Mouse (Mus musculus) monocyte, adult 2 months (primary cell): ENCODE measurements around the gene Bcas2.
"Not testable (repeated sequence)": the region's sequence is repeated elsewhere in the genome, so short reads cannot be mapped to it uniquely, and the experiment has no call there.

Experiments used
- DNase-seq, 2 experiments: peaks; one replicate each; pipeline ENCODE4 v3.0.0; 2022; ENCODE audit warnings: low spot score in 2 of 2, low read depth in 1 of 2

Gene Bcas2

DNA sequence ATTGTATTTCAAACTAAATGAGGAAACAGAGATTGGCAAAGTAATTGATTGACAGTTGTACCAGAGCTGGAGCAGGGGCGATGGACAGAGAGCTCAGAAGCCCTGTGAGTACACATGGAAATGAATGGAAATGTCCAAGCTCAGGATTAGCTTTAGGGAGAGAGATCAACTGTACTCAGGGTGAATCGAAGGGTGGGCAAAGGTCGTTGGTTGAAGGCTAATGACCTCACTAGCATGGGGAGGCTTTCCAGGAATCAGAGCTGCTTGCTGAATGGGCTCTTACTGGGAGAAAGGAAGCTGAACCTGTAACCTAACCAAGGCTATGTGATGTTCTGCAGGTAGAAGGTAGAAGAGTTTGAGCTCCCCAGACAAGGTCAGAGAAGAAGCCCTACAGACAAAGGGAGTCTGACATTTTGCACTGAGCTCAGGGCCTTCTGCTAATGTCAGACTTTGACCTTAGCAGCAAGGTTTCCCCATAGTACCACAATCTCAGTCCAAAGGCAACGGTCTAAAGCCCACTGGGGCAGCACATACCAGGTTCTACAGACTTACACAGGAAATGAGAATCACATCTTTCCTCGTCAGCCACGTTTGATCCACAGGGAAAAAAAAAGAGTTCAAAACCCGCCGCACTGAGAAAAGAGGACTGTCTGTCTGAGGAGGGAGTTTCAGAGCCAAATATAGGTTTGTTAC is 43.3 kb downstream of the Bcas2 start:
- no peak for DNase-seq

DNA sequence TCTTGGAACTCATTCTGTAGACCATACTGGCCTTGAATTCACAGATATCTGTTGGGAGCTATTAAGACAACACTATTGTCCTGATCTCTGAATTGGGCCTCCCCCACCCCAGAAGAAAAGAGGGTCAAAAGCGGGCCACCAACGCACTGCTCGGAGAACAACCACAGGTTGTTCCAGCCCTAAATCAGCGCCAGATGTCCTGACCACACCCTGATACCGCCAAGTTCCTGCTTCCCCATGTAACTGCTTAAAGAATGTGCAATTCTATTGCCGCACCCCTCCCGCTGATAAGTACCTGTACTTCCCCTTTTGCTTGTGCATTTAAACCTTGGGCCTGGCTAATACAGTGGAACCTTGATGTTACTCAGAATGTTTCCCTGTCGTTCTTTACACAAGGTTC is 43.9 kb downstream of the Bcas2 start:
- DNase-seq, result not testable (repeated sequence)

DNA sequence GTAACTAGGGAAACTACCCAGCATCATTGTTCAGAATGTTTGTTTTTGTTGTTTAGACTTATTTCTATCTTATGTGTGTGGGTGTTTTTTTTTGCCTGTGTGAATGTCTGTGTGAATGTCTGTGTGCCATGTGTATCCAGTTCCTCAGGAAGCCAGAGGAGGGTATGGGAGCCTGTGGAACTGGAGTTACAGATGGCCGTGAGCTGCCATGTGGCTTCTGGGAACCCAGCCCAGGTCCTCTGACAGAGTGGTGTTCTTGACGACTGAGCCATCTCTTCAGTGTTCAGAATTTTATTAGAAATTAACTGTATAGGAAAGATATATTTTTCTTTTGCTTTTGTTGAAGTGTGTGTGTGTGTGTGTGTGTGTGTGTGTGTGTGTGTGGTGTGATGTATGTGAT is 50.0 kb downstream of the Bcas2 start:
- no peak for DNase-seq

DNA sequence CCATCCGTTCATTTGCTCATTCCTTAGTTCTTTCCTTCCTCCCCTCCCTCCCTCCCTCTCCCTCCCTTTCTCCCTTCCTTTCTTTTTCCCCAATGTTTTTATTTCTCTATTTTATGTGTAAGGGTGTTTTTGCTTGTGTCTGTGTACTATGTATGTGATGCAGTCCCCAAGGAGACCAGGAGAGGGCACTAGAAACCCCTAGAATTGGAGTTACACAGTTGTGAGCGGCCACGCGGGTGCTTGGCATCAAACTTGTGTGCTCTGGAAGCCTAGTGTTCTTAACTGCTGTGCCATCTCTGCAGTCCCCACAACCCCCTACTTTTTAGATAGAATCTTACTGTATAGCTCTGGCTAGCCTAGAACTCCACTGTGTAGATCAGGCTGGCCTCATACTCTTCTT is 52.3 kb downstream of the Bcas2 start:
- no peak for DNase-seq

DNA sequence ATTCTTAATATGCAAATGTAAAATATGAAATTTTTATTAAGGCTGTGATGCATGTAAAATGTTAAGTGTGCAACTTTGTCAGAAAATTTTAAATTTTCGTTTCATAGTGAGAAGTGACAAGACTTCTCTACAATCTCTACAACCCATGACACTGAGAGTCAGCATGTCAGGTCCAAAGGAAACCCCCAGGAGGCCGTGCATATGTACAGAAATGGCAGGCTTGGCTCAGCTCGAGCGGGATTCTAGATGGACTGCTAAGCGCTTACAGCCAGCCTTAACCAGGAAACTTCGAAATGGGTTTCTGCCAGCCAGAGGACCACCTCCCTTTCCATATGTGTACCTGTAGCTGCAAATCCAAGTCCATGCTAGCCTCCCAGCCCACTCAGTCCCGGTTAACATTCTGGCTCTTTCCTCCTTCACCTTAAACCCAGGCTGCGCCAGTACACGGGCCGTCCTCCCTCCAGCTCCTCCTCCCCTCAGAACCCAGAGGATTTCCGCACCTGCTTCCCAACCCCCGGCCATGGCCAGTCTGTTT is 52.8 kb downstream of the Bcas2 start:
- DNase-seq, result no peak

DNA sequence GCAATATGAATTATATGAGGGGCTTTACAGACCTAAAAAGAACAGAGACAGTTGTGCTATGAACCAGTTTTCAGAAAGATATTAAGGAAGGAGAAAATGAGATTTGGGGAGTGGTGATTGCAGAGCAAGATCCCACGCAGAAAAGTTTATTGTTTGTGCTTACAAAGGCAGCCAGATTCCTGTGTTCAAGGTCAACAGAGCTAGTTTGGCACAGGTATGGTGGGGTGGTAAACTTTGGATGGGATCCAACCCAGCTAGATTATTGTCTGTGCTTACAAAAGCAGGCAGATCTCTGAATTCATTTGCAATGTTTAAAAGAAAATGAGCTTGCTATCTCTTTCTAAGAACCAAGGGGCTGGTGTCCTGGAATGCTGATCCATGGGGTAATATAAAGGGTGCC is 56.3 kb downstream of the Bcas2 start:
- DNase-seq, result no peak
